Mouse (Mus musculus) kidney, adult 2 months (tissue): ENCODE data around the gene Tmem177. TPM values are rescaled to one million over a fixed set of nuclear protein-coding genes. Genes with fewer than 3 reads are reported as not detected.

Experiments
- DNase-seq: peaks from one replicate; pipeline ENCODE4 v3.0.0; 2021
- H3K27ac ChIP-seq: fragments of 200-500 bp; 2 replicates; pipeline ENCODE4 v1.5.1; 2012; ENCODE audit warnings: low read depth, low read length, control low read depth, inconsistent platforms; ENCODE audit not compliant: insufficient read depth
- H3K27me3 ChIP-seq: fragments of 200-500 bp; replicated peaks from 2 replicates; pipeline ENCODE4 v1.6.1; 2012; ENCODE audit warnings: mild to moderate bottlenecking, moderate library complexity, low read length, inconsistent platforms; ENCODE audit not compliant: control insufficient read depth, insufficient read depth
- H3K36me3 ChIP-seq: fragments of 200-500 bp; 2 replicates; pipeline ENCODE4 v1.6.1; 2012; ENCODE audit warnings: mild to moderate bottlenecking, moderate library complexity, low read length, inconsistent platforms; ENCODE audit not compliant: control insufficient read depth, insufficient read depth
- H3K4me1 ChIP-seq: fragments of 200-500 bp; 2 replicates; pipeline ENCODE4 v1.6.1; 2011; ENCODE audit warnings: low read length; ENCODE audit not compliant: control insufficient read depth, insufficient read depth
- H3K4me3 ChIP-seq: fragments of 200-500 bp; 2 replicates; pipeline ENCODE4 v1.5.1; 2011; ENCODE audit warnings: mild to moderate bottlenecking, low read depth, low read length, control low read depth; ENCODE audit not compliant: insufficient read depth
- CTCF ChIP-seq: fragments of 200-500 bp; conservative IDR thresholded peaks from 2 replicates; pipeline ENCODE4 v1.5.1; 2011; ENCODE audit warnings: low read depth, mild to moderate bottlenecking, control low read depth, low read length, moderate library complexity, mixed read lengths; ENCODE audit not compliant: insufficient read depth, insufficient read length
- POLR2A ChIP-seq: fragments of 200-500 bp; IDR thresholded peaks from one replicate; pipeline ENCODE4 v1.6.1; 2011; ENCODE audit warnings: low read depth, low read length, control low read depth
- WGBS: fragments of 180-500 bp; shearing (Covaris S2); methylation state at CpG from one replicate; pipeline ENCODE4 v1.1.7; 2018; 5-methylcytosine and 5-hydroxymethylcytosine counted together
- polyA plus RNA-seq: library from polyadenylated mRNA; depleted of rRNA; stranded (reverse); fragments of >200 nt; gene quantifications from 2 replicates; pipeline ENCODE4 v1.2.3, GENCODE M21; 2012

Tmem177 gene
- polyA plus RNA-seq, 1 experiment, result 8.3 TPM

- no peak for DNase-seq
These were observed 23.9 kb upstream of the Tmem177 start for GRCm38 (mm10) chr1:119936861-119937260.

GRCm38 (mm10) chr1:119931421-119932150, 18.6 kb upstream of the Tmem177 start:
- no peaks in the 10 kb centered on the region for H3K4me1 ChIP-seq
- H3K27ac ChIP-seq, result no peak overlapping the region
- 92% methylated on average over 4 of the region's 4 CpGs for WGBS
- TF ChIP-seq POLR2A, result no peak
- no peak for TF ChIP-seq CTCF
- no peaks in the 10 kb centered on the region for H3K27me3 ChIP-seq
- H3K4me3 ChIP-seq, result no peak overlapping the region
- H3K36me3 ChIP-seq, result no peaks in the 10 kb centered on the region
- DNase-seq, result no peak

More at GRCm38 (mm10) chr1:119936861-119937260, 23.9 kb upstream of the Tmem177 start:
- Histone ChIP-seq H3K27me3 (no peaks in the 10 kb centered on the region), H3K36me3 (no peaks in the 10 kb centered on the region), H3K4me1 (no peaks in the 10 kb centered on the region), H3K4me3 (no peak overlapping the region), H3K27ac (no peak overlapping the region)
- 40% methylated on average over 7 of the region's 7 CpGs for WGBS
- TF ChIP-seq POLR2A (no peak), CTCF (no peak)

GRCm38 (mm10) chr1:119929715-119930114, 16.7 kb upstream of the Tmem177 start:
- no peaks in the 10 kb centered on the region for H3K4me1 ChIP-seq
- peak; percentile 39 for DNase-seq
- H3K4me3 ChIP-seq, result no peak overlapping the region
- 25% methylated on average over 1 of the region's 1 CpGs for WGBS
- no peaks in the 10 kb centered on the region for H3K27me3 ChIP-seq
- TF ChIP-seq CTCF (no peak), POLR2A (no peak)
- no peaks in the 10 kb centered on the region for H3K36me3 ChIP-seq
- H3K27ac ChIP-seq, result no peak overlapping the region

- WGBS, result 60% methylated on average over 4 of the region's 4 CpGs
- Histone ChIP-seq H3K27me3 (no peaks in the 10 kb centered on the region), H3K27ac (no peak overlapping the region), H3K36me3 (no peaks in the 10 kb centered on the region), H3K4me1 (no peaks in the 10 kb centered on the region), H3K4me3 (no peak overlapping the region)
- peak; percentile 18 for DNase-seq
- peak; percentile 42 for TF ChIP-seq CTCF
- TF ChIP-seq POLR2A, result no peak
These were observed 6.3 kb upstream of the Tmem177 start for GRCm38 (mm10) chr1:119919299-119919698.

GRCm38 (mm10) chr1:119916823-119917371, 3.9 kb upstream of the Tmem177 start:
- TF ChIP-seq POLR2A (no peak), CTCF (no peak)
- Histone ChIP-seq H3K36me3 (no peaks in the 10 kb centered on the region), H3K27ac (no peak overlapping the region), H3K4me1 (no peaks in the 10 kb centered on the region), H3K4me3 (no peak overlapping the region), H3K27me3 (no peaks in the 10 kb centered on the region)
- no peak for DNase-seq
- 85% methylated on average over 5 of the region's 5 CpGs for WGBS

GRCm38 (mm10) chr1:119907206-119907748, 5.7 kb downstream of the Tmem177 start:
- H3K27me3 ChIP-seq, result no peaks in the 10 kb centered on the region
- H3K27ac ChIP-seq, result no peak overlapping the region

GRCm38 (mm10) chr1:119903231-119903620, 9.8 kb downstream of the Tmem177 start:
- Histone ChIP-seq H3K36me3 (no peaks in the 10 kb centered on the region), H3K27ac (no peak overlapping the region), H3K27me3 (no peaks in the 10 kb centered on the region), H3K4me1 (no peaks in the 10 kb centered on the region), H3K4me3 (no peak overlapping the region)
- TF ChIP-seq POLR2A (no peak), CTCF (no peak)
- WGBS, result 41% methylated on average over 6 of the region's 6 CpGs
- no peak for DNase-seq

More at GRCm38 (mm10) chr1:119907206-119907748, 5.7 kb downstream of the Tmem177 start:
- TF ChIP-seq POLR2A (no peak), CTCF (no peak)
- H3K4me3 ChIP-seq, result no peak overlapping the region
- peak; percentile 37 for DNase-seq
- 59% methylated on average over 2 of the region's 2 CpGs for WGBS
- no peaks in the 10 kb centered on the region for H3K36me3 ChIP-seq
- no peaks in the 10 kb centered on the region for H3K4me1 ChIP-seq
